Mouse (Mus musculus) lung, adult 2 months (tissue): Measurements from ENCODE around the gene Grpel1. TPM values are rescaled to one million over a fixed set of nuclear protein-coding genes. Genes with fewer than 3 reads are reported as not detected.

Experiments
- DNase-seq: peaks from one replicate; pipeline ENCODE4 v3.0.0; 2022
- H3K4me1 ChIP-seq: fragments of 200-500 bp; 2 replicates; pipeline ENCODE4 v1.6.1; 2011; ENCODE audit warnings: low read length; ENCODE audit not compliant: control insufficient read depth, insufficient read depth
- H3K4me3 ChIP-seq: fragments of 200-500 bp; replicated peaks from 2 replicates; pipeline ENCODE3; 2011; ENCODE audit warnings: low read depth, mild to moderate bottlenecking, control low read depth, low read length; ENCODE audit errors: extremely low read depth
- CTCF ChIP-seq: fragments of 200-500 bp; IDR thresholded peaks from 2 replicates; pipeline ENCODE4 v1.5.1; 2011; ENCODE audit warnings: mild to moderate bottlenecking, low read length, control low read depth; ENCODE audit not compliant: insufficient read depth
- POLR2A ChIP-seq: fragments of 200-500 bp; IDR thresholded peaks from 2 replicates; pipeline ENCODE4 v1.6.1; 2011; ENCODE audit warnings: low read depth, mild to moderate bottlenecking, control low read depth, low read length, borderline replicate concordance; ENCODE audit errors: extremely low read depth
- WGBS: fragments of 180-500 bp; shearing (Covaris S2); methylation state at CpG from one replicate; pipeline ENCODE4 v1.1.7; 2018; 5-methylcytosine and 5-hydroxymethylcytosine counted together
- polyA plus RNA-seq: library from polyadenylated mRNA; depleted of rRNA; stranded (reverse); fragments of >200 nt; gene quantifications from 2 replicates; pipeline ENCODE4 v1.2.3, GENCODE M21; 2012

Grpel1 gene
- polyA plus RNA-seq, 1 experiment, result 9.1 TPM

DNA sequence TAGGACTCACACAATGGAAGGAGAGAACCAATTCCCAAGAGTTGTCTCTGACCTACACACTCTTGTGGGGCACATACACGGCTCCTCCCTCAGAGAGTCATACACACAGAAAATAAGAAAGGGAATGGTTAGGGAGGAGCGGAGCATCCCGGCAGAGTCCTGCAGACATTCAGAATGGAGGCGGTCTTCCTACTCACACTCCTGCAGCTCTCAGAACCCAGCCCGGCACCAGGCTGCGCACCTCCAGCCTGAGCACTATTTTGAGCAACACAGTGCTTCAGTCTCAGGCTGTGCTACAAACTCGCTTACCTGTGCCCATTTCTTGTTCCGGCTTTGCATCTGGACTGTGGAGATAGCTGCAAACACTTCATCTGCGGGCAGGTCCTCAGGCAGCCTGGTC is 29.9 kb downstream of the Grpel1 start:
- Histone ChIP-seq H3K4me1 (no peaks in the 10 kb centered on the region), H3K4me3 (no peak overlapping the region)
- no peak for TF ChIP-seq CTCF
- TF ChIP-seq POLR2A, result no peak
- no peak for DNase-seq
- 97% methylated on average over 9 of the region's 9 CpGs for WGBS

DNA sequence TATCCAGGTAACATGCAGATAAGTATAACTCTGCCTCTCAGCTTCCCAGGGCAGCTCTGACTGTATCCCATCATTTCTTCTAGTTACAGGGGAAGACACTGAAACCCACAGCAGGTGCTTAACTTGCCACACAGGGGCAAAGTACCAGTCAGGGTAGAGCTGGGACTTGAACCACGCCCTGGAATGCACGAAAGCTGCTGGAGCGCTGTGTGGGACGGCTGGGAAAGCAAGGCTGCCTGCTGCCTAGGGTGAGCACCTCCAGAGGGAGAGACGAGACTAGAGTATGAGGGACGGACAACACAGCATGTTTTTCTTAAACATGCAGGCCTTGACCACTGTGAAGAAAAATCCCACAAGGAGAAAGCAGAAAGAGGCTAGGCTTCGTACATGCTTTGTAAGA is 40.4 kb downstream of the Grpel1 start:
- 89% methylated on average over 7 of the region's 7 CpGs for WGBS
- no peak overlapping the region for H3K4me3 ChIP-seq
- H3K4me1 ChIP-seq, result no peaks in the 10 kb centered on the region
- DNase-seq, result no peak
- no peak for TF ChIP-seq POLR2A
- no peak for TF ChIP-seq CTCF

DNA sequence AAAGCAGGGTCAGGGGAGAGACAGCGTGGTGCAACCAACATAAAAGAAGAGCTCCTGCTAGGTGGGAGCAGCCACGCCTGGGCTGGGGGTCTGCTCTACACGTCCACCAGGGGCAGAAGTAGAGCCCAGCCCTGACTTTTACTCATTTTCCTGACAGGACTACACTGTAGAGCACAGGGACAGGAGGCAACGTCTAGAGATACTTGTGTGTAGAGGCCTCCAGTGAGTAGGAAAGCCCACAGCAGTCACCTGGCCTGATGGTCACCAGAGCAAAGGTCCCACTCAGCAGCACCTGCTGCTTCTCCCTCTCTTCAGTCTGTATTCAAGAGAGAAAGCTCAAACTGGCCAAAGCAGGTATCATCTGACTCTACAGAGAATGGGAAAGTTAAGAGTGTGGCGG is 40.8 kb downstream of the Grpel1 start:
- TF ChIP-seq CTCF, result no peak
- WGBS, result 79% methylated on average over 5 of the region's 5 CpGs
- Histone ChIP-seq H3K4me3 (no peak overlapping the region), H3K4me1 (no peaks in the 10 kb centered on the region)
- no peak for DNase-seq

DNA sequence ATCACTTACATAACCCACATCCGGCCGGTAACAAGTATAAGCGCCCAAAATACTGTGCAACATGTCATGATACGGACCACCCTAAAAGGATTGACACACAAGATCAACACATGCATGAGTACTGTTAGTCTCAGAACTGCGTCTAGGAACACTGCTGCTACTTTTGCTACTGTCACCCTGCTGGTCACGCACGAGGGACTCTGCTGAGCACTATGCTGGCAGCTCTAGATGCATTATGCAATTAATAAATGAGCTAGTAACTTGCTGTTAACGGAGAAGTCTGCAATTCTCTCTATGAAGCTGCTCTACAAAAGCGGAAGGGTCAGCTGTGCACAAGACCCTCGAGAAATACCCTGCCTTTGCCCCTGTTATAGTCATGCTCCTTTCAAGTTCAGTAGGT is 43.6 kb downstream of the Grpel1 start:
- Histone ChIP-seq H3K4me3 (no peak overlapping the region), H3K4me1 (no peaks in the 10 kb centered on the region)
- no peak for TF ChIP-seq CTCF
- no peak for TF ChIP-seq POLR2A
- DNase-seq, result no peak
- 91% methylated on average over 10 of the region's 10 CpGs for WGBS

DNA sequence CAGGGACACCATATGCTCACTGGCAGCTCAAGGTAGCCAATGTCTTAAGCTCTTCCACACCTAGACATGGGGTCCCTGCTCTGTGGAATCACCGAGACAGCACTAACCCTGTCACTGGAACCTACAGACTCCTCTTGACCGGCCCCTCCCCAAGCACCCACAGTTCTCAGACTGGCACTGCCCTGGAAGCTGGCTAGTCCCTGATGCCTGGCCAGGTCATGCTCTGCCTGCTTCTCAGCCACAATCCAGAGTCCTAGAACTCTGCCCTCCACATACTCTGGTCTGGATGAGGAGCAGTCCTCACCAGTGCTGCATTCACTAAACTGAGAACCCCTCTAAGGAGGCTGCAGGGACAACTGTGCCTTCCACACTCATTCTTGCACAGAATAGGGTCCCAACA is 46.2 kb downstream of the Grpel1 start:
- TF ChIP-seq POLR2A, result no peak
- TF ChIP-seq CTCF, result no peak
- no peak overlapping the region for H3K4me3 ChIP-seq
- WGBS, result 98% methylated on average over 2 of the region's 2 CpGs
- no peak for DNase-seq
- H3K4me1 ChIP-seq, result no peaks in the 10 kb centered on the region

DNA sequence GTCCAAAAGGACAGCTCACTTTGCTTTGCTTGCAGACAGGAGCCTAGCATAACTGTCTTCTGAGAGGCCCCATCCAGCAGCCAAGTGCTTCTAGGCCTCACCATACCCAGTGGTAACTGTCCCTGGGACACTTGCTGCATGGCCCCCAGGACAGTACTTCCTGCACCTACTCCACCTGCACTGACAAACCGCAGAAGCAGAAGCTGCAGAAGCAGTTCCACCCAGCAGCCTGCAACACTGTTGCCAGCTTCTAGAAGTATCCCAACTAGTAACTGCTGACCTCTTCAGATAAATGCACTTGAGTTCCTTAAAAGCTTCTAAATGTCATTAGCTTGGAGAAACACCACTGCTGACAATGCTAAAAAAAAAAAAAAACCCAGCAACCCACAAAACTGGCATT is 50.3 kb downstream of the Grpel1 start:
- DNase-seq, result no peak
- no peak for TF ChIP-seq POLR2A
- no peak for TF ChIP-seq CTCF
- Histone ChIP-seq H3K4me1 (no peaks in the 10 kb centered on the region), H3K4me3 (no peak overlapping the region)
- WGBS, result 88% methylated on average over 1 of the region's 1 CpGs

DNA sequence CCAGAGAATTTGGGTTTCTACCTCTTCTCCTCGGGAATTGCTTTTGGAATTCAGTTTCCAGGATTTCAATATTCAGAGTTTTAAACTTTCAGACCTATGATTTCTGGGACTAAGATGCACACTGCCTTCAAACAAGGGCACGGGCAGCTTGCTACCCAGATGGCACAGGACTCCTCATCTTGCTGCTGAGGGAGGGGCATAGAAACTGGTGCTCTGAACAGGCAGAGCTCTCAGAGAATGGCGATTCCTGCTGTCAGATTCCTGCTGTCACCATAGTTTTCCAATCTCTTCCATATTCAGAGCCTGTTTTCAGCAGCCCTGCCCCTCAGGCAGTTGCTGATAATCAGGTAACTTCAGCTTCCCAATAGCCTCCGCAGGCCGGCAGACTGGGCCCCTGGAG is 50.8 kb downstream of the Grpel1 start:
- Histone ChIP-seq H3K4me1 (no peaks in the 10 kb centered on the region), H3K4me3 (no peak overlapping the region)
- TF ChIP-seq CTCF (no peak), POLR2A (no peak)
- WGBS, result 88% methylated on average over 5 of the region's 5 CpGs
- DNase-seq, result no peak

DNA sequence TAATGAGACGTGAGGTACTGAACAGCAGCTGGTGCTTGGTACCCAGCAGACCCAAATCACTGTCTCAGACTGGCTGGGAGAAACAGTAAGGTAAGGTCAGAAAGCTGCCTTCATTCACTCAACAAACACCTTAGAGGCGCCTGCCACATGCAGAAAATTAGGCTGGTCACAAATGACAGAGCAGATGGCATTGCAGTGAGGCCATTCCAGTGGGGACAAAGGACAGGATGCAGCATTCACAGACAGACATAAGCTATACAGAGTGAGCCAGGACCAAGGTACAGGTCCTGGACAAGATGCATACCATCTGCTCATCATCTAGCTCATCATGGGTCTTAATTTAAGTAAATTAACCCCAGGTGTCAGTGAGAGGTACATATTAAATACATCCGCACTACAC is 52.8 kb downstream of the Grpel1 start:
- WGBS, result 97% methylated on average over 3 of the region's 3 CpGs
- Histone ChIP-seq H3K4me1 (no peaks in the 10 kb centered on the region), H3K4me3 (no peak overlapping the region)
- no peak for DNase-seq
- TF ChIP-seq CTCF, result no peak
- TF ChIP-seq POLR2A, result no peak

DNA sequence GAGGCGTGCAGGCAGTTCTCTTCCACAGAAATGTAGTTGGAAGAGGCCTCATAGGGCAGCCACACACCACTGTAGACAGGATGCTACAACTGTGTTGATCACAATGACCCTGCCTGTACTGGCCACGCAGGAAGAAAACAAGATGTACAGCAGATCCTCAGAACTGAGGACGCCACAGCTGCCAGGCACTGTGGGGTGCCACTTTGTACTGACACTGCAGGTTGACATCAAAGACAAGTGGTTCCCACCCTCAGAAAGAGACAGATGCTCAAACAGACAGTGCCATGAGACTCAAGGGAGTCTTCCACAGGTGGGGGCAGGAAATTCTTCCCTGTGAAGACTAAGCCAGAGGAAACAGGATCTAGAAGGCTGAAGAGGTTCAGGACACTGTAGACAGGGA is 55.0 kb downstream of the Grpel1 start:
- no peak for TF ChIP-seq POLR2A
- TF ChIP-seq CTCF, result no peak
- Histone ChIP-seq H3K4me3 (no peak overlapping the region), H3K4me1 (no peaks in the 10 kb centered on the region)
- no peak for DNase-seq
- WGBS, result 86% methylated on average over 3 of the region's 3 CpGs

GRCm38 (mm10) chr5:36522782-36523181 is 58.0 kb downstream of the Grpel1 start:
- 29% methylated on average over 2 of the region's 2 CpGs for WGBS

More at GRCm38 (mm10) chr5:36522782-36523181, 58.0 kb downstream of the Grpel1 start:
- no peaks in the 10 kb centered on the region for H3K4me1 ChIP-seq
- no peak for TF ChIP-seq CTCF
- no peak for TF ChIP-seq POLR2A
- no peak overlapping the region for H3K4me3 ChIP-seq
- DNase-seq, result no peak
